Mouse (Mus musculus): ENCODE results near the gene Grik4. TPM values are rescaled to one million over a fixed set of nuclear protein-coding genes. Genes with fewer than 3 reads are reported as not detected.
"Not testable (repeated sequence)": the region's sequence is repeated elsewhere in the genome, so short reads cannot be mapped to it uniquely, and the experiment has no call there.

Grik4 gene
- polyA plus RNA-seq, 1 experiment from 2014 or later, result 4.4 TPM

DNA sequence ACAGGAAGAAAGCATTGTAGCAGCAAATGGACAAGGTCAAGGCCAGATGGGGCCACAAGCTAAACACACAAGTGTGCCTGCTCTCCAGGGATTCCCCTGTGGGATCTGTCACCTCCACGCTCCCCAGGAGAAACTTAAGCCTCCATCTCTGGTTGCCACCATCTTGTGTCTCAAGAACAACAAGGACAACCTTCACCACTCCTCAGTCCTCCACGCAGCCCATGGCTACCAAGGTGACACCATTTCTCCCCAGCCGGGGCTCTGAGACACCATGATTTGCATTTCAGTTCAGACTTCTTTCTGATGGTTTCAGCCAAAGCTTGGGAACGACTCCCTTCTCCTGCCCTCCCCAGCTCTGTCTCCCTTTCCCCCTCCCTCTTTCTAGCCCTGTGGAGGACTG, 152.9 kb downstream of the Grik4 start:
- WGBS, result 73% methylated on average over 4 of the region's 4 CpGs
- no peak for ATAC-seq (replicated peaks)
- Histone ChIP-seq H3K9ac (replicated peaks) (no peak overlapping the region), H3K4me2 (replicated peaks) (no peak overlapping the region), H3K4me1 (0 out of 2 replicates have a peak, but pooled peaks cover 7% of the 10 kb centered on the region), H3K27me3 (peaks cover 10% of the 10 kb centered on the region; the same call in 1 of the 2 replicates), H3K27ac (replicated peaks) (no peak overlapping the region), H3K4me3 (no peak overlapping the region), H3K36me3 (no peaks in the 10 kb centered on the region), H3K9me3 (no peaks in the 10 kb centered on the region)

DNA sequence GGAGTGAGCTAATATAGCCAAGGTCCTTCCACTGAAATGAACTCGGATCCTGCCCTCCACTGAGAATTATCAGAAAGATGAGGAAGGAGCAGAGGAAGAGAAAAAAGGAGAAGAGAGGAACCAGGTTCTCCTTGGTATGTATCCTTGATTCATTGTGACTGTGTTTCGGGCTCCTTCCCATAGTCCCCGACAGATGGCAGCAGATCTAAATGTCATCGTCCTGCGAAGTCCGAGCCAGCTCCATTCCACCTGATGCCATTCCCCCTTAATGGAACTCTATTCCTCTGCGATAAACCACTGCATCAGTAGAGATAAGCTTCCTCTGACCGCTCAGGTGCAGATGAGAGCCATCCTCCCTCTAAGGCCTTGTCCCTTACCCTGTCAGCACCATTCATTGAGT, 155.8 kb downstream of the Grik4 start:
- 18% methylated on average over 8 of the region's 8 CpGs for WGBS
- Histone ChIP-seq H3K27me3 (peaks cover 10% of the 10 kb centered on the region; the same call in 1 of the 2 replicates), H3K4me2 (replicated peaks) (no peak overlapping the region), H3K4me1 (peaks cover 8% of the 10 kb centered on the region), H3K9ac (replicated peaks) (no peak overlapping the region), H3K4me3 (no peak overlapping the region), H3K27ac (replicated peaks) (no peak overlapping the region), H3K9me3 (no peaks in the 10 kb centered on the region), H3K36me3 (no peaks in the 10 kb centered on the region)
- no peak for ATAC-seq (replicated peaks)

- WGBS, result 70% methylated on average over 5 of the region's 5 CpGs
Measured at GRCm38 (mm10) chr9:42786882-42787281, 157.4 kb downstream of the Grik4 start.

DNA sequence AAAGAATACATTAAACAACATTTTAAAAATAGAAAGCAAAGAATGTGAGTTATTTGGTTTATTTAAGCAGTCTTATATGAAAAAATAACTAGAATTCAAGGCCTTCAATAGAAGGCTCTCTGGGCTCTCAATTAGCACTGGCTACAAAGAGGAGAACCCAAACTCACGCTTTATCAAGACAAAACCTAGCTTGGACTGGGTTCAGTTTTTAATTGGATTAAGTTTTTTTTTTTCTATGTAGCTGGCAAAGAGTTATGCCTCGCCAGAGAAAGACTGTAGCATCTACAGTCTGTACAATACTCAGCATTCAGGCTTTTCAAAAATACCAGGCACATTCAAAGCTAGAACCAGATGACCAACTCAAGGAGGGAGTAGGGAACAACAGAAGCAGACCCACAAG, 158.0 kb downstream of the Grik4 start:
- no peak overlapping the region for H3K27ac ChIP-seq (replicated peaks)
- no peak overlapping the region for H3K4me3 ChIP-seq
- H3K4me2 ChIP-seq (replicated peaks), result no peak overlapping the region
- 11% methylated on average over 2 of the region's 2 CpGs for WGBS
- H3K36me3 ChIP-seq, result no peaks in the 10 kb centered on the region
- ATAC-seq (replicated peaks), result no peak
- H3K9me3 ChIP-seq, result no peaks in the 10 kb centered on the region
- H3K4me1 ChIP-seq, result peaks cover 8% of the 10 kb centered on the region
- no peak overlapping the region for H3K9ac ChIP-seq (replicated peaks)
- H3K27me3 ChIP-seq, result peaks cover 7% of the 10 kb centered on the region; the same call in 1 of the 2 replicates

More at GRCm38 (mm10) chr9:42786882-42787281, 157.4 kb downstream of the Grik4 start:
- no peaks in the 10 kb centered on the region for H3K9me3 ChIP-seq
- H3K27ac ChIP-seq (replicated peaks), result no peak overlapping the region
- H3K4me2 ChIP-seq (replicated peaks), result no peak overlapping the region
- no peaks in the 10 kb centered on the region for H3K36me3 ChIP-seq
- peaks cover 8% of the 10 kb centered on the region for H3K4me1 ChIP-seq
- ATAC-seq (replicated peaks), result no peak
- H3K27me3 ChIP-seq, result peaks cover 7% of the 10 kb centered on the region; the same call in 1 of the 2 replicates
- no peak overlapping the region for H3K4me3 ChIP-seq
- H3K9ac ChIP-seq (replicated peaks), result no peak overlapping the region

DNA sequence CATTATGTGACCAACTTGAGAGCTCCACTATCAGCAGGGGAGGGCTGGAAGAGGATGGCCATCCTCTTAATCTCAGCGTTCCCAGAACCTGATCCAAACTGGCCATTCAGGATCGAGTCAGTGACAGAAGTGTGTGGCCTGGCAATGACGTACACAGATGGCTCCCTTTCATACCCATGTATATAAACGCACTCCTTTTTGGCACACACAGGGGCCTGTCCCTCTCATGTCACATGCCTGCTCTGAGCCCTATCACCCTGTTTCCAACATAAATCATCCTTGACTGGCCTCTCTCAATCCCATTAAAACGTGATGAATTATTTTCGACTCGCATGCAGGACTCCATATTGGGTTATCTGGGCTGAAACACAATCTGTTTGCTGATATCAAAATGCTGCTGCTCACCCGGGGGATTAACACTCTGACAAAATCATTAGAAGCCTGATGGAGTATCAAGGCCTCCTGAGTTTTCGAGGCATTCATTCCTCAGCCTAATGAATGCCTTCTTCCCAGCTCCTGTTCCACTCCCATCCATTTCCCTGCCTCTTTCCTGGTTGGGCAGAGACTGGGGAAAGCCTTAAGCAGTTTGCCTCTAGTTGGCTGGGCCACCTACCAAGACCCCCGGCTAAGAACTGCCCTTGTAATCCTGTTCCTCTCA, 159.0 kb downstream of the Grik4 start:
- no peak; the same call in 1 of the 2 replicates for ATAC-seq (replicated peaks)
- H3K27ac ChIP-seq (replicated peaks), result no peak overlapping the region
- no peak overlapping the region for H3K9ac ChIP-seq (replicated peaks)
- H3K36me3 ChIP-seq, result no peaks in the 10 kb centered on the region
- peaks cover 11% of the 10 kb centered on the region for H3K4me1 ChIP-seq
- no peak overlapping the region for H3K4me3 ChIP-seq
- WGBS, result 53% methylated on average over 10 of the region's 10 CpGs
- H3K9me3 ChIP-seq, result no peaks in the 10 kb centered on the region
- no peak overlapping the region for H3K4me2 ChIP-seq (replicated peaks)
- peaks cover 7% of the 10 kb centered on the region; the same call in 1 of the 2 replicates for H3K27me3 ChIP-seq

- H3K27ac ChIP-seq (replicated peaks), result no peak overlapping the region
- ATAC-seq (replicated peaks), result no peak
- H3K9me3 ChIP-seq, result no peaks in the 10 kb centered on the region
- peaks cover 7% of the 10 kb centered on the region; the same call in 1 of the 2 replicates for H3K27me3 ChIP-seq
- no peak overlapping the region for H3K9ac ChIP-seq (replicated peaks)
- H3K4me3 ChIP-seq, result no peak overlapping the region
- no peaks in the 10 kb centered on the region for H3K36me3 ChIP-seq
- WGBS, result 53% methylated on average over 8 of the region's 8 CpGs
- H3K4me2 ChIP-seq (replicated peaks), result no peak overlapping the region
- peaks cover 13% of the 10 kb centered on the region for H3K4me1 ChIP-seq
Measured at GRCm38 (mm10) chr9:42783248-42783903, 160.9 kb downstream of the Grik4 start.

GRCm38 (mm10) chr9:42778471-42779263, 165.6 kb downstream of the Grik4 start:
- H3K4me3 ChIP-seq; H3K27me3 ChIP-seq; ATAC-seq (replicated peaks); H3K9ac ChIP-seq (replicated peaks); H3K4me2 ChIP-seq (replicated peaks); H3K27ac ChIP-seq (replicated peaks); H3K9me3 ChIP-seq; H3K4me1 ChIP-seq; H3K36me3 ChIP-seq: not testable (repeated sequence)
- WGBS, result 86% methylated on average over 21 of the region's 21 CpGs

- ATAC-seq (replicated peaks), result no peak
- H3K9ac ChIP-seq (replicated peaks), result no peak overlapping the region
- H3K27me3 ChIP-seq, result no peaks in the 10 kb centered on the region
- peaks cover 5% of the 10 kb centered on the region; the same call in 1 of the 2 replicates for H3K4me1 ChIP-seq
- H3K36me3 ChIP-seq, result no peaks in the 10 kb centered on the region
- 80% methylated on average over 8 of the region's 8 CpGs for WGBS
- no peak overlapping the region for H3K4me2 ChIP-seq (replicated peaks)
- no peak overlapping the region for H3K27ac ChIP-seq (replicated peaks)
- no peaks in the 10 kb centered on the region for H3K9me3 ChIP-seq
- no peak overlapping the region for H3K4me3 ChIP-seq
Measured at GRCm38 (mm10) chr9:42777913-42778312, 166.4 kb downstream of the Grik4 start.

- Histone ChIP-seq H3K9ac (replicated peaks) (no peak overlapping the region), H3K9me3 (no peaks in the 10 kb centered on the region), H3K27me3 (no peaks in the 10 kb centered on the region), H3K4me2 (replicated peaks) (no peak overlapping the region), H3K4me3 (no peak overlapping the region), H3K27ac (replicated peaks) (no peak overlapping the region), H3K4me1 (peaks cover 5% of the 10 kb centered on the region; the same call in 1 of the 2 replicates), H3K36me3 (no peaks in the 10 kb centered on the region)
- 77% methylated on average over 9 of the region's 9 CpGs for WGBS
- ATAC-seq (replicated peaks), result no peak
Measured at GRCm38 (mm10) chr9:42776804-42777203, 167.5 kb downstream of the Grik4 start.

DNA sequence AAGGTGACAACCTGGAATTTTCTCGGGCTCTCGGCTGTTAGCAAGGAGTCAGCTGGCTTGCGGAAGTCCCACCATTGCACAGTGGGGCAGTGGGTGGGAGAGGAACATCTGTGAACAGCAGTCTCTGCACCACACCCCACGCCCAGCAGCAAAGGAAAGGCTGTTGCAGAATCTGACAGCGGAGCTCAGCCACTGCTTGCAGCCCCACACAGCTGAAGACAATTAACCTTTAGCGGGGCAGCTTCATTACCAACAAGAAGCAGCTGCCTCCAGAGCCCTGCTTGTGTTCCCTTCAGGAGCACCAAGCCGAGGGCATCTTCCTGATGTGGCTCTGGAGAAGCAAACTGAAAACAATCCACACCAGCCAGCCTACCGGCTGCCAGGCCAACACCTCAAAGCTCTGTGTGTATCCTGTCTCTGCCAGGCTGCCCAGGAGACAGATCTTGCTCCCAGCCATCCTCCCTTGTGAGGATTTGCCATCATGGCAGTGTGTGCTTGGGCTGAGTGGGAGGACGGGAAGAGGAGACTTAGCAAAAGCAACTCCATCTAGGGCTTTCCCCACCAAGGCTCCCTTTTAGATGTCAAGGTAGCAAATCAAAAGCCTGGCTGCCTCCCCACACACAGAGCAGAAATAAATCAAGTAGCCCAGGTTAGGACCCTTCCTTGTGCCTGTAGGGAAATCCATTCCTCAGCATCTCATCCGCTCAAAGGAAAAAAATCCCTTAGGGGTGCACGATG, 179.3 kb downstream of the Grik4 start:
- no peaks in the 10 kb centered on the region for H3K9me3 ChIP-seq
- no peak overlapping the region for H3K9ac ChIP-seq (replicated peaks)
- WGBS, result 51% methylated on average over 11 of the region's 11 CpGs
- H3K4me3 ChIP-seq, result no peak overlapping the region
- no peak overlapping the region for H3K4me2 ChIP-seq (replicated peaks)
- no peaks in the 10 kb centered on the region for H3K27me3 ChIP-seq
- peaks cover 9% of the 10 kb centered on the region; the same call in 1 of the 2 replicates for H3K4me1 ChIP-seq
- H3K27ac ChIP-seq (replicated peaks), result peak overlapping the region; percentile 53
- no peaks in the 10 kb centered on the region for H3K36me3 ChIP-seq
- 0 out of 2 replicates have a peak, but pooled peaks have one; percentile 23 for ATAC-seq (replicated peaks)

DNA sequence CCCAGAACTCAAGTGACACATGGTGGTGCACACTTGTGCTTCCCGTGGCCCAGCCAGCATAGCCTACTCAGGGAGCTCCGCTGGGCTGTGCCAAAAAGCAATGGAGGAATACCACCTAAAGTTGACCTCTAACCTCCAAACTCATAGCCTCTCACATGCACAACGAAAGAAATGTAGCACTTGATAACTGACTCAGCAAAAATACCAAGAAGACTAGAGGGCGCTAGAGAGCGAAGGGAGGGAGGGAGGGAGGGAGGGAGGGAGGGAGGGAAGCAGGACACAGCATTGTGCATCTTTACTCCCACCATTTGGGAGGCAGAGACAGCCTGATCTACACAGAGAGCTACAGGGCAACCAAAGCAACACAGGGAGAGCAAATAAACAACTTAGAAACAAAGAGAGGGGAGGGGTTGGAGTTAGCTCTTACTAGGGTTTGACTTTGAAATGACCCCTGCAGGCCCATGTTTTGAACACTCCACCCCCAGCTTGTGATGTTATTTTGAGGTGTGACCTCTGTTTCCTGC, 185.5 kb downstream of the Grik4 start:
- H3K27me3 ChIP-seq, result no peaks in the 10 kb centered on the region
- WGBS, result 57% methylated on average over 5 of the region's 5 CpGs
- H3K9ac ChIP-seq (replicated peaks), result no peak overlapping the region
- H3K36me3 ChIP-seq, result no peaks in the 10 kb centered on the region
- no peaks in the 10 kb centered on the region for H3K9me3 ChIP-seq
- H3K4me1 ChIP-seq, result 0 out of 2 replicates have a peak, but pooled peaks cover under 1% of the 10 kb centered on the region
- ATAC-seq (replicated peaks), result no peak
- H3K4me3 ChIP-seq, result no peak overlapping the region
- H3K27ac ChIP-seq (replicated peaks), result no peak overlapping the region
- H3K4me2 ChIP-seq (replicated peaks), result no peak overlapping the region
